Mouse (Mus musculus) liver, embryonic 14.5 days (tissue): ENCODE measurements around the gene Rbp1. TPM values are rescaled to one million over a fixed set of nuclear protein-coding genes. Genes with fewer than 3 reads are reported as not detected.

Source experiments
- ATAC-seq: fragments of 200-750 bp; cut with Nextera tagmentation; 2 replicates; pipeline ENCODE4 v1.8.0; 2017; ENCODE audit warnings: moderate number of reproducible peaks, mild to moderate bottlenecking, moderate library complexity; ENCODE audit not compliant: insufficient read depth
- DNase-seq, 3 experiments: peaks; one replicate each; pipeline ENCODE4 v3.0.0-alpha.2; 2012 to 2013; ENCODE audit warnings: low read depth in 3 of 3, low spot score in 3 of 3
- H3K27ac ChIP-seq: fragments of 300-500 bp; sonication (generic); 2 replicates; pipeline ENCODE4 v1.5.1; 2014; ENCODE audit warnings: moderate library complexity, mild to moderate bottlenecking, control low read depth, inconsistent platforms
- H3K27me3 ChIP-seq: fragments of 300-500 bp; sonication (generic); 2 replicates; pipeline ENCODE4 v1.6.1; 2014; ENCODE audit warnings: mild to moderate bottlenecking, low read length, moderate library complexity; ENCODE audit not compliant: control insufficient read depth, insufficient read depth
- H3K36me3 ChIP-seq: fragments of 300-500 bp; sonication (generic); replicated peaks from 2 replicates; pipeline ENCODE4 v1.6.1; 2014; ENCODE audit warnings: low read depth; ENCODE audit not compliant: control insufficient read depth, insufficient read depth
- H3K4me1 ChIP-seq, 2 experiments: fragments of 200-500 bp in 1 of 2; fragments of 300-500 bp in 1 of 2; sonication (generic) in 1 of 2; replicated peaks; 2 replicates each; pipeline ENCODE4 v1.6.1; 2012 to 2014; ENCODE audit warnings: antibody characterized with exemption in 1 of 2, inconsistent platforms in 1 of 2, low read length in 1 of 2; ENCODE audit not compliant: control insufficient read depth in 2 of 2, insufficient read depth in 2 of 2
- H3K4me2 ChIP-seq: fragments of 300-500 bp; sonication (generic); 2 replicates; pipeline ENCODE4 v1.6.1; 2014; ENCODE audit warnings: low read depth, mild to moderate bottlenecking, control low read depth, moderate library complexity
- H3K4me3 ChIP-seq, 2 experiments: fragments of 200-500 bp in 1 of 2; fragments of 300-500 bp in 1 of 2; sonication (generic) in 1 of 2; 2 replicates each; pipeline ENCODE4 v1.5.1; 2012 to 2014; ENCODE audit warnings: low read depth in 2 of 2, low read length in 2 of 2, mild to moderate bottlenecking in 2 of 2, control low read depth in 1 of 2, inconsistent platforms in 1 of 2, moderate library complexity in 1 of 2; ENCODE audit not compliant: insufficient read depth in 1 of 2
- H3K9ac ChIP-seq: fragments of 300-500 bp; sonication (generic); replicated peaks from 2 replicates; pipeline ENCODE4 v1.6.1; 2014; ENCODE audit warnings: mild to moderate bottlenecking, control low read depth, moderate library complexity
- H3K9me3 ChIP-seq: fragments of 300-500 bp; sonication (generic); 2 replicates; pipeline ENCODE4 v1.6.1; 2016; ENCODE audit warnings: low read length, mixed read lengths; ENCODE audit not compliant: control insufficient read depth
- CTCF ChIP-seq: IDR thresholded peaks from 2 replicates; pipeline ENCODE4 v1.5.1; 2016; ENCODE audit warnings: antibody characterized with exemption, low read depth, control low read depth
- EP300 ChIP-seq: IDR thresholded peaks from 2 replicates; pipeline ENCODE4 v1.6.1; 2016; ENCODE audit warnings: antibody characterized with exemption, low read depth
- WGBS: fragments of 180-500 bp; shearing (Covaris S2); extraction: QIAGEN DNeasy Blood & Tissue Kit; methylation state at CpG from one replicate; pipeline ENCODE4 v1.1.7; 2014; ENCODE audit not compliant: insufficient replicate concordance; 5-methylcytosine and 5-hydroxymethylcytosine counted together
- polyA plus RNA-seq, 2 experiments: library from polyadenylated mRNA; depleted of rRNA in 1 of 2; stranded (reverse) in 1 of 2; unstranded in 1 of 2; fragments of >200 nt; fragmentation: Nextera tagmentation in 1 of 2; extraction: Ambion mirVana in 1 of 2; gene quantifications; 2 replicates each; pipeline versions ENCODE4 v1.2.1 to v1.2.3; 2012 to 2014

The Rbp1 gene
- polyA plus RNA-seq, 2 experiments: 32.0 to 35.5 TPM

DNA sequence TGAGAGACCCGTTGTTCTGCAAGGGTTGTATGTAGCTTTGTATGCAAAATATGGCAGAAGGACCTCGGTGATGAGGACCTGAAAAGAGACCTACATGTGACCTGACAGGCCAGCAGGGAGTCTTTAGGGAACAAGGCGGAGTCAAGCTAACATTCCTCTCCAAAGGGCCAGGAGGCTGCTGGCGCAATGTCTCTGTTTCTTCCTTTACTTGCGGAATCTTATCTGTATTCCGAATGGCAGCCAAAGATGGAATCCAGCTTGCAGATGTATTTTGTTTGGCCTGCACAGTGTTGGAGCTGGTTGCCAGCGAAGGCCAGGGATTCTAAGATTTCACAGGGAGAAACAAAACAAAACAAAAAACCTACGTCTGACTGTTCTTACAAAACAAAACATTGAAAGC lies 6.0 kb downstream of the Rbp1 start:
- Histone ChIP-seq H3K4me3 (no peak overlapping the region), H3K9ac (no peak overlapping the region), H3K4me1 (peaks cover 0 to 24% of the 10 kb centered on the region in 2 experiments; a peak in 2 of 4 replicates), H3K27me3 (peaks cover 17% of the 10 kb centered on the region), H3K4me2 (no peak overlapping the region), H3K36me3 (no peaks in the 10 kb centered on the region), H3K27ac (no peak overlapping the region), H3K9me3 (no peaks in the 10 kb centered on the region)
- TF ChIP-seq CTCF (no peak), EP300 (no peak)
- 60% methylated on average over 8 of the region's 8 CpGs for WGBS
- no peak for DNase-seq
- ATAC-seq: no peak

DNA sequence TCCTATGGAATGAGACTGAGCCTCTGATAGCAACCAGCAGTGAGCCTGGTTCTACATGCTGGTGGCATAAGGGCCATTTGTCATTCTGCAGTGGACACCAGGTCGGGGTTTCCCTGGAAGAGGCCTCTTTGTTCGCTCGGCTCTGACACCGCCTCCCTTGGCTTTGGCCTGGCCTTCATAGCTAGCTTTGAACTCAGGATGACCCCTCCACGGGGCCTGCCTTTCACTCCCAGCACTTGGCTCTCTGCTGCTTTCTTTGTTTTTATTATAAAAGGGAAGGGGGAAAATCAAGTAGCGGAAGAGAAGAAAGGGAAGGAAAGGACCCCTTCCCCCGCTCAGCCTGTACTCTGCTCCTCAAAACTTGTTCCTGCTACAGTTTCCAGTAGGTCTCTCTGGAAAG lies 7.0 kb downstream of the Rbp1 start:
- peaks cover 10% of the 10 kb centered on the region for H3K27me3 ChIP-seq
- no peaks in the 10 kb centered on the region for H3K36me3 ChIP-seq
- peaks cover 0 to 24% of the 10 kb centered on the region in 2 experiments; a peak in 2 of 4 replicates for H3K4me1 ChIP-seq
- no peaks in the 10 kb centered on the region for H3K9me3 ChIP-seq
- H3K4me2 ChIP-seq: no peak overlapping the region
- no peak overlapping the region for H3K27ac ChIP-seq
- no peak overlapping the region for H3K4me3 ChIP-seq
- DNase-seq (no peak), ATAC-seq (no peak)
- 46% methylated on average over 7 of the region's 7 CpGs for WGBS
- no peak for TF ChIP-seq EP300
- TF ChIP-seq CTCF: no peak
- H3K9ac ChIP-seq: no peak overlapping the region

DNA sequence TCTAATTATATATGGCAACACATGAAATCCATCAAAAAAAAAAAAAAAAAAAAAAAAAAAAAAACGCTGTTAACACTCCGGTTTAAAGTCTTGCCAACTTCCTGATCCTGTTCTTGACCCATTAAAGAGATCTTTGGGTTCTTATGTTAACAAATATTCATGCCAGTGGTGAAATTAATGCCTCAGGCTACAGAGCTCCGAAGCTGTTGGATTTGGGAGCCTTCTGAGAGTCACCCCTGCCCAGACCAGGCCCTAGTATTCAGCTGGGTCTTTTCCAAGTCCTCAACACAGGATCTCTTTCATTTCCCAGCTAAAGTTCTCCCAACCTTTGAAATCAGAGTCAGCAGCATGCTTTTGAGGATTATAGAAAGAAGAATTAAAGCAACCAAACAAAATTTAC lies 7.8 kb downstream of the Rbp1 start:
- H3K4me3 ChIP-seq: no peak overlapping the region
- H3K4me1 ChIP-seq: peaks cover 0 to 24% of the 10 kb centered on the region in 2 experiments; a peak in 2 of 4 replicates
- H3K36me3 ChIP-seq: no peaks in the 10 kb centered on the region
- H3K27ac ChIP-seq: no peak overlapping the region
- H3K9ac ChIP-seq: no peak overlapping the region
- WGBS: 45% methylated on average over 3 of the region's 3 CpGs
- TF ChIP-seq CTCF: no peak
- TF ChIP-seq EP300: no peak
- ATAC-seq (no peak), DNase-seq (no peak)
- H3K9me3 ChIP-seq: no peaks in the 10 kb centered on the region
- H3K27me3 ChIP-seq: peaks cover 3% of the 10 kb centered on the region
- no peak overlapping the region for H3K4me2 ChIP-seq

DNA sequence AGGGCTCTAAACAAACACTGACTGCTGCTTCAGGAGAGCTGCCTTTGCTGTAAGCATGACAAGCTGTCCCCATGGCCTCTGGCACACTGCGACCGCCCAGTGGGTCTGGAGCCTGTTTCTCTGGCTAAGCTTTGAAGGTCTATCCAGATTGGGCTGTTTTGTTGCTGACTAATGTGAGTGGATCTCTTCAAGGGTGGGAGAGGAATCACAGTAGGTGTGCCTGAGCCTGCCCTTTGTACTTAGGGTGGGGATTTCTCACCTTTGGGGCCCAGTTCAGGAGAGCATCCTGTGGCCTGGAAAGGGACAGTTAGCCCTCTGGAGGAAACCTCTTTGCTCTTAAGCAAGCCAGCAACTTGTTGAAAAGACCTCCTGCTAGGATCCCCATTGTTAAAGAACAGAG lies 10.3 kb downstream of the Rbp1 start:
- Histone ChIP-seq H3K27ac (no peak overlapping the region), H3K4me3 (no peak overlapping the region)

DNA sequence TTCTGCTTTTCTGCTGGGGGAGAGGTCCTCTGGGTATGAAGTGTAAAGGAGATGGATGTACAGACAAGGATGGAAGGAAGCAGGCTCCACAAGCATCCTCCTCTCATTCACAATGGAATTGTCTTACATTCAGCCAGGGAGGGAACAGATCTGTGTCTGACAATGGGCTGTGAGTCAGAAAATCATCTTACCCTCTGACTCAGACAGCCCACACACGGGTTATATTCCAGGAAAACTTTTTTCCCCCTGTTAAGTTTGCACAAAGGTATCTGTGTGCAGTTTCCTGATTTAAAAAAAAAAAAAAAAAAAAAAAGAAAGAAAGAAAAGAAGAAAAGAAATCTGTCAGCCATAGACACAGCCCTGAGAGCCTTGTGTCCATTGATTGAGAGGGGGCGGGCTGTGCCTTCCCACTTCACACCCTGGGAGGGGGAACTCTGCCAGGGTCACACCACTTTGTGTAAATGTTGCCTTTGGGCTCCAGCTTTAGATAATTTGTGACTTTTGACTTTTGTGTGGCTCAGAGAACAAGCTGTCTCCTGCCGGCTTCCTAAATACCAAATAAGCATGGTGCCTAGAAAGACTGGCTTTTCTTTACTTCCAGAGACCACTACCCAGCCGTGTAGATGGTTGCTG lies 11.3 kb downstream of the Rbp1 start:
- WGBS: 33% methylated on average over 4 of the region's 4 CpGs
- Histone ChIP-seq H3K4me2 (no peak overlapping the region), H3K4me1 (peaks cover 0 to 9% of the 10 kb centered on the region in 2 experiments; a peak in 2 of 4 replicates), H3K9me3 (no peaks in the 10 kb centered on the region), H3K9ac (no peak overlapping the region), H3K27me3 (no peaks in the 10 kb centered on the region), H3K27ac (no peak overlapping the region), H3K36me3 (no peaks in the 10 kb centered on the region), H3K4me3 (no peak overlapping the region)
- no peak for ATAC-seq
- no peak for DNase-seq
- TF ChIP-seq CTCF (no peak), EP300 (no peak)

More for the DNA sequence above, 10.3 kb downstream of the Rbp1 start:
- H3K9ac ChIP-seq: no peak overlapping the region
- H3K4me2 ChIP-seq: no peak overlapping the region
- H3K27me3 ChIP-seq: no peaks in the 10 kb centered on the region
- H3K4me1 ChIP-seq: peaks cover 0 to 14% of the 10 kb centered on the region in 2 experiments; a peak in 2 of 4 replicates
- WGBS: 56% methylated on average over 2 of the region's 2 CpGs
- no peaks in the 10 kb centered on the region for H3K36me3 ChIP-seq
- ATAC-seq (no peak), DNase-seq (no peak)
- TF ChIP-seq EP300 (no peak), CTCF (no peak)
- no peaks in the 10 kb centered on the region for H3K9me3 ChIP-seq
